Mouse (Mus musculus) hindbrain, embryonic 14.5 days (tissue): Measurements from ENCODE around the gene Scamp4. TPM values are rescaled to one million over a fixed set of nuclear protein-coding genes. Genes with fewer than 3 reads are reported as not detected.

Experiments used
- ATAC-seq: fragments of 200-750 bp; cut with Nextera tagmentation; 2 replicates; pipeline ENCODE4 v1.8.0; 2017; ENCODE audit warnings: moderate number of reproducible peaks, mild to moderate bottlenecking, moderate TSS enrichment, moderate library complexity; ENCODE audit not compliant: low FRiP score
- DNase-seq: peaks from one replicate; pipeline ENCODE4 v3.0.0-alpha.2; 2015; ENCODE audit warnings: low spot score
- H3K27ac ChIP-seq: fragments of 300-500 bp; sonication (generic); 2 replicates; pipeline ENCODE4 v1.5.1; 2014; ENCODE audit warnings: mild to moderate bottlenecking, moderate library complexity
- H3K27me3 ChIP-seq: fragments of 300-500 bp; sonication (generic); 2 replicates; pipeline ENCODE4 v1.6.1; 2014; ENCODE audit warnings: mild to moderate bottlenecking, low read length, mixed read lengths; ENCODE audit not compliant: control insufficient read depth, insufficient read depth
- H3K36me3 ChIP-seq: fragments of 300-500 bp; sonication (generic); replicated peaks from 2 replicates; pipeline ENCODE4 v1.6.1; 2014; ENCODE audit not compliant: control insufficient read depth, insufficient read depth
- H3K4me1 ChIP-seq: fragments of 300-500 bp; sonication (generic); replicated peaks from 2 replicates; pipeline ENCODE4 v1.6.1; 2014; ENCODE audit warnings: antibody characterized with exemption, low read length, mixed read lengths; ENCODE audit not compliant: control insufficient read depth, insufficient read depth
- H3K4me2 ChIP-seq: fragments of 300-500 bp; sonication (generic); replicated peaks from 2 replicates; pipeline ENCODE4 v1.6.1; 2014; ENCODE audit warnings: mild to moderate bottlenecking, moderate library complexity
- H3K4me3 ChIP-seq: fragments of 300-500 bp; sonication (generic); replicated peaks from 2 replicates; pipeline ENCODE4 v1.5.1; 2014; ENCODE audit warnings: mild to moderate bottlenecking, low read length
- H3K9ac ChIP-seq: fragments of 300-500 bp; sonication (generic); 2 replicates; pipeline ENCODE4 v1.6.1; 2014
- H3K9me3 ChIP-seq: fragments of 300-500 bp; sonication (generic); 2 replicates; pipeline ENCODE4 v1.6.1; 2016; ENCODE audit warnings: low read length; ENCODE audit not compliant: control insufficient read depth
- WGBS: fragments of 180-500 bp; shearing (Covaris S2); extraction: QIAGEN DNeasy Blood & Tissue Kit; methylation state at CpG from one replicate; pipeline ENCODE4 v1.1.7; 2014; 5-methylcytosine and 5-hydroxymethylcytosine counted together
- polyA plus RNA-seq: library from polyadenylated mRNA; unstranded; fragments of >200 nt; fragmentation: Nextera tagmentation; extraction: Ambion mirVana; gene quantifications from 2 replicates; pipeline ENCODE4 v1.2.1, GENCODE M21; 2014

The Scamp4 gene
- polyA plus RNA-seq, 1 experiment from 2014 or later = 64.5 TPM

DNA sequence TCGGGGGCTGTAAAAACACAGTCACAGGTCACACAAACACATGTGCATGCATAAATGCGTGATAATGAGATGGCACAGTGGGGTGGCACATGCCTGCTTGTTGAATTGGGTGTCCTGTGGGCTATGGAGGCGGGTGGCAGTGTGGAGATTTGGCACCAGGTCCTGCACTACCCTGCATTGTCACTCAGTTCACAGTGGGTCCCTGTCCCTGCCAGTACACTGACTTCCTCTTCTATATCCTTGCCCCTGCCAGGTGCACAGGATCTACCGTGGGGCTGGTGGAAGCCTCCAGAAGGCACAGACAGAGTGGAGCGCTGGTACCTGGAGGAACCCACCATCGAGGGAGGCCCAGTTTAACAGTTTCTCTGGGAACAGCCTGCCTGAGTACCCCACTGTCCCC is 11.7 kb downstream of the Scamp4 start:
- DNase-seq = no peak
- Histone ChIP-seq H3K4me1 (no peaks in the 10 kb centered on the region), H3K9me3 (no peaks in the 10 kb centered on the region), H3K4me2 (no peak overlapping the region), H3K9ac (no peak overlapping the region), H3K4me3 (no peak overlapping the region), H3K27me3 (no peaks in the 10 kb centered on the region), H3K27ac (no peak overlapping the region), H3K36me3 (peaks cover 57% of the 10 kb centered on the region)
- WGBS = 86% methylated on average over 6 of the region's 6 CpGs
- no peak for ATAC-seq

GRCm38 (mm10) chr10:80618181-80618580 is 15.5 kb downstream of the Scamp4 start:
- Histone ChIP-seq H3K4me2 (no peak overlapping the region), H3K9me3 (no peaks in the 10 kb centered on the region), H3K4me3 (no peak overlapping the region), H3K36me3 (peaks cover 26% of the 10 kb centered on the region), H3K27me3 (no peaks in the 10 kb centered on the region), H3K27ac (no peak overlapping the region), H3K9ac (no peak overlapping the region), H3K4me1 (peaks cover 9% of the 10 kb centered on the region)
- no peak for DNase-seq
- ATAC-seq = no peak
- WGBS = 87% methylated on average over 9 of the region's 9 CpGs

- Histone ChIP-seq H3K4me3 (no peak overlapping the region), H3K36me3 (peaks cover 12% of the 10 kb centered on the region), H3K9ac (no peak overlapping the region), H3K4me1 (peaks cover 24% of the 10 kb centered on the region), H3K4me2 (no peak overlapping the region), H3K27me3 (no peaks in the 10 kb centered on the region), H3K9me3 (no peaks in the 10 kb centered on the region), H3K27ac (no peak overlapping the region)
- 36% methylated on average over 8 of the region's 8 CpGs for WGBS
- DNase-seq = no peak
- no peak for ATAC-seq
Measured at GRCm38 (mm10) chr10:80619465-80620244, 17.0 kb downstream of the Scamp4 start.

- Histone ChIP-seq H3K4me2 (no peak overlapping the region), H3K4me1 (peaks cover 30% of the 10 kb centered on the region), H3K36me3 (peaks cover 5% of the 10 kb centered on the region), H3K27ac (no peak overlapping the region), H3K9ac (no peak overlapping the region), H3K9me3 (no peaks in the 10 kb centered on the region), H3K4me3 (no peak overlapping the region), H3K27me3 (no peaks in the 10 kb centered on the region)
- DNase-seq (no peak), ATAC-seq (no peak)
- WGBS = 88% methylated on average over 9 of the region's 9 CpGs
Measured at GRCm38 (mm10) chr10:80620365-80620764, 17.7 kb downstream of the Scamp4 start.

DNA sequence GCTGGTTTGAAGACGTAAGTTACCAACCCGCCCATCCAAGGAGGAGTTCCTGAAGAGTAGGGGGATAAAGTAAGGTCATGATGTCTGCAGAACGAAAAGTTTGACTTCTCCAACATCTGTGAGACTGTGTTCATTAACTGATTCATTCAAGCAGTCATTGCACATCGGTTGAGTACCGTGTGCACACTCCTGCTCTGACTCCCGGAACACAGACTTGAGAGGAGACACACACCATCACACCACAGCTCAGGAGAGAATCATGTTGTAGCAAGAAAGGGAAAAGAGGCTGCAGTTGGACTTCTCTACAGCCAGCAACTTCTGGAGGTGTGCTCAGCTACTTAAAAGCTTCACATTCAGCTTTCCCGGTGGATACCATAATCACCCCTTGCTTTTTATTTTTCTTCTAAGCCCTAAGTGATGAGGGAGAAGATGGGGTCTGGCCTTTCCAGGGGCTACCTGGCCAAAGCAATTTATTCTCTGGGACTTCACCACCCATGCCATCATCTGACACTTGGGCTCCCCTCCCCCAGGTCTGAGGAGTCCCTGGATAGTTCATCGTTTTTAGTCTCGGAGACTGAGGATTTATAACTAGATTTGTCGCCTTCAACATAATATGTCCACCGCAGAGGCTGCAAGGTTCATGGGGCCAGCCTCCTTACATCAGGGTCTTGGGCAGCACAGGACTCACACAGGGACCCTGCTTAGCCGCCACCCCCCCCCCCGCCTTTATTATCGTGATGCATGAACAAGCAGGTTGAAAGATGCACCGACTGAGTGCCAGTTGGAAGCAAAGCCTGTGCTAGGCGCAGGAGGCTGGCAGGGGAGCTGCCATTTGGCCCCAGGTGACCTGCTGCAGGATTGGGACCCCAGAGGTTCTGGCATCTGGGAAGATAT is 18.4 kb downstream of the Scamp4 start:
- peak overlapping the region; percentile 87 for H3K4me3 ChIP-seq
- no peaks in the 10 kb centered on the region for H3K9me3 ChIP-seq
- peak overlapping the region; percentile 89 for H3K9ac ChIP-seq
- H3K4me1 ChIP-seq = peaks cover 30% of the 10 kb centered on the region
- H3K27me3 ChIP-seq = no peaks in the 10 kb centered on the region
- no peaks in the 10 kb centered on the region; the same call in 1 of the 2 replicates for H3K36me3 ChIP-seq
- DNase-seq = no peak
- 54% methylated on average over 16 of the region's 16 CpGs for WGBS
- no peak for ATAC-seq
- H3K4me2 ChIP-seq = peak overlapping the region; percentile 77
- H3K27ac ChIP-seq = peak overlapping the region; percentile 94

- Histone ChIP-seq H3K4me2 (peak overlapping the region; percentile 77), H3K9me3 (no peaks in the 10 kb centered on the region), H3K4me3 (peak overlapping the region; percentile 87), H3K27me3 (no peaks in the 10 kb centered on the region), H3K9ac (peak overlapping the region; percentile 89), H3K27ac (peak overlapping the region; percentile 94), H3K4me1 (peaks cover 30% of the 10 kb centered on the region), H3K36me3 (no peaks in the 10 kb centered on the region)
- ATAC-seq = no peak
- 2% methylated on average over 9 of the region's 9 CpGs for WGBS
- DNase-seq = peak; percentile 36
Measured at GRCm38 (mm10) chr10:80621690-80621939, 18.9 kb downstream of the Scamp4 start.

DNA sequence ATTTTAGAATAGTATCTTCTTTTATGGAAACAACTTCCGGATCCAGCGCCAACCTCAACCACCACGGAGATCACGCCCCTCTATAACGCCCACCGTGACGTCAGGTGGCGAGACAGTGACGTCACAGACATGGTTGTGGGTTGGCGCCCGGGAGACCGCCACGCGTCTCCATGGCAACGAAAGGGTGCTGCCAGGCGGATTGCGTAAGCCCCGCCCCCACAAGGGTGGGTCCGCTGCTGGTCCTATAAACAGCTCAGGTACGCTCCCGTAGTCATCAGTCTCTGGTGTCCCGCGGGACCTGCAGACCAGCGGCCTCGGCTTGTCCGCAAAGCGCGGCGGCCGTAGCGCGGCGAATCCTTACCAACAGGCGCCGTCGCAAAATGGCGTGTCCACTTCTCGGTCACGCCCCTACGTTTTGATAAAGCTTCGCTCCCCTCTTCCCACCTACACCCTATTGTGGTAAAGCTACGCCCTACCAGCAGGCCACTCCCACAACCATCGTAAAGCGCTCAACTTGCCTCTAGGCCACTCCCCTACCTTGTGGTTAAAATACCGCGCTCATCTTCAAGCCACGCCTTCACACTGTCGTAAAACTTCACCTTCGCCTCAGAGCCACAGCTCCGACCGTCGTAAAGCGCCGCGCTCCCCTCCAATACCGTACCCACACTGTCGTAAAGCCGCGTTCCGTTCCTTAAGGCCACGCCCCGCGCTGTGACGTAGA is 19.4 kb downstream of the Scamp4 start:
- Histone ChIP-seq H3K9ac (peak overlapping the region; percentile 89), H3K36me3 (no peaks in the 10 kb centered on the region), H3K27me3 (no peaks in the 10 kb centered on the region), H3K4me2 (peak overlapping the region; percentile 77), H3K4me1 (peaks cover 30% of the 10 kb centered on the region), H3K9me3 (no peaks in the 10 kb centered on the region), H3K27ac (peak overlapping the region; percentile 94), H3K4me3 (peak overlapping the region; percentile 87)
- peak; percentile 100 for DNase-seq
- under 1% methylated on average over 64 of the region's 64 CpGs for WGBS
- ATAC-seq = peak; percentile 96

DNA sequence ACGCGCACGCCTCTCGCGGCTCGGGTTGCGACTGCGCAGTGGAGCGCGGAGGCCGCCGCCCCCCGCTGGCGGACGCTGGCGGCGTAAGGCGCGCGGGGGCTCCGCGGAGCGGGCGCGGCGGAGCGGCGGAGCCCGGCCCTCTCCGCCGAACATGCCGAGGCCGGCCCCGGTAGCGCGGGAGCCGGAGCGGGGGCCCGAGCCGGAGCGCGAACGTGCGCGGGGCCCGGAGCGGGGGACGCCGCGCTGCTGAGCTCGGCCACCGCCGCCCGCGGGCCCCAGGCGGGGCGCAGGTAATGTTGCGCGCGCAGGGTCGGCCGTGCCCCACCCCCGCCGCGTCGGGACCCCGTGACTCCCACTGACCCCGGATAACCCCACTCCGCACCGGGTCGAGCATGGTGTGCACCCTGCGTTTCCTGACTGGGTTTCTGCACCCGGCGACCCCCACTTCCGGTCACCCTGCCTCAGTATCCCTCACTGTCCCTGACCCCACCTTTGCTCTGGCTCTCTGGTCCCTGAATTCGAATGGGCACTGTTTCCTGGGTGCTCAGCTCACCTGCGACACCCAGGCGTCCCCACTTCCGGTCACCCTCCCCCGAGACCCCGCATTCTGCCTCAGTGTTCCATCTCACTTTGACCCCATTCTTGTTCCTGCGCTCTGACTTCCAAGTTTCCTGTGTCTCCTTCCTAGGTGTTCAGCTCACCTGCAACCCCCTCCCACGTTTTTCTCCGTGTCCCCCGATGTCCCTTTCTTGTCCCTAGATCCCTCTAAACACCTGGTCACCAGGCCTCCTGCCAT is 20.2 kb downstream of the Scamp4 start, which contains the start of gene Csnk1g2:
Csnk1g2 (plus strand) TSS at position 178 of the 796 bp plus-strand sequence.
- Histone ChIP-seq H3K4me3 (peak within 1 kb of the TSS; percentile 87), H3K27me3 (no peaks in the 10 kb centered on the region), H3K4me1 (peaks cover 30% of the 10 kb centered on the region), H3K27ac (peak within 1 kb of the TSS; percentile 94), H3K9ac (peak within 1 kb of the TSS; percentile 89), H3K4me2 (peak within 1 kb of the TSS; percentile 99), H3K9me3 (no peaks in the 10 kb centered on the region), H3K36me3 (no peaks in the 10 kb centered on the region)
- WGBS = under 1% methylated on average over 72 of the region's 85 CpGs
- ATAC-seq = peak; percentile 1; the same call in 1 of the 2 replicates
- no peak for DNase-seq
